Mouse (Mus musculus) gastrocnemius, postnatal 14 days (tissue): ENCODE measurements at regions not wholly inside any gene's neighbourhood (a gene's known extent, or its start where the extent isn't known, plus 50 kb on each side); places are given as distances from the start of the nearest gene placed in this dataset.
A peak's percentile ranks its signal among the peaks of the same experiment; 100 is the strongest.

Experiments
- DNase-seq: peaks from one replicate; pipeline ENCODE4 v3.0.0; 2021; ENCODE audit warnings: mixed read lengths
- intact Hi-C: fragments of 180-260 bp; cut with DNase I; formaldehyde crosslinking; loops from one replicate; pipeline ENCODE4 v1.15.1; 2025; ENCODE audit warnings: low total_unique reads

DNA sequence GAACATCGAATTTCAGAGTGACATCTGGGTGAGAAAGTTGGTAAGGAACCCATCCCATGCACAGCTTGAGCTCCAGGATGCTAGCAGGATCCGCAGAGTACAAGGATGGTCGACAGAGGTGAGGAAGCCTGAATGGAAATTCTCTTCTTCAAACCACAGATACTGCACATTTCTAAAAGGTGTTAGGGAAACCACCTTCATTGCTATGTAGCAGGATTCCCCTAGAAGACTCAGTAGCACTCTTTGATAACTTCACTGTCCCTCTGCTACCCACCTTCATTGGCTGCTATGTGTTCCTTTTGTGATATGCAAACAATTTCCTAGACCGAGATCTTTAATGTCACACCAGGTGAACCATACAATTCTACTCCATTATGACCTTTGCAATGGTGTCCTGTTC, 128.1 kb upstream of the Atp2b1 start:
- intact Hi-C loops, result no loop called here
- DNase-seq, result no peak

DNA sequence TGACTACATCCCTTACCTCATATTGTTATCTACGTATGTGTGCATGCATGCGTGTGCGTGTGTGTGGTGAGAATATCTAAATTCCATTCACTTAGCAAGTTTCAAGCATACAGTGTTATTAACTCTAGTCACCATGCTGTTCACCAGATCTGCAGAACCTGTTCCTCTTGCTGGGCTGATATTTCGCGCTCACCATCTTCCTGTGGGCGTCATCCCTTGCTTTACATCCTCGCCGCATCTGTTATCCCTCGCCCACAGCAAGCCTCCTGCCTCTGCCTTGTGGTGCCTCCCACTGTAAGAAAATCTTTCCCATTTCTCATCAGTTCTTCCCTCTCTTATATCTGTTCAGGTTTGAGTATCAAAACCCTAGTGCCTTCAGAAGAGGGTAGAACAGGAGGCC, 124.4 kb upstream of the Atp2b1 start:
- intact Hi-C loops, result no loop called here
- DNase-seq, result no peak

DNA sequence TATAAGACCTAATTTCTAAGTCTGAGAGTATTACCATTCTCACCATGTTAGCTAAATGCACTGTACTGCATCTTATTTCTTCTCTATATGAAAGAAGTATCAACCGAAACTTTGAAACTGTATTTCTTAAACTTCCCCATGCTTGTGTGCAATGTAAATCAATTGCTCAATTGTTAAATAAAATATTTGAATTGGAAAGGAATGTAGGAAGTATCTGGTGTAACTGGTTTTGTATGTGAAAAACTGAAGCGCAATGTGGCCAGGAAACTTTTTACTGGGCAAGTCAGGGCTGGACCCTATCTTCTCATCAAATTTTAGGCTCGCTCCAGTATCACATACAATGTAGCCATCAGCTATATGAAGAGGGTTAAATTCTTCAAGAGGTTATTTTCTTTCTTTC, 123.8 kb upstream of the Atp2b1 start:
- intact Hi-C loops, result no loop called here
- no peak for DNase-seq

DNA sequence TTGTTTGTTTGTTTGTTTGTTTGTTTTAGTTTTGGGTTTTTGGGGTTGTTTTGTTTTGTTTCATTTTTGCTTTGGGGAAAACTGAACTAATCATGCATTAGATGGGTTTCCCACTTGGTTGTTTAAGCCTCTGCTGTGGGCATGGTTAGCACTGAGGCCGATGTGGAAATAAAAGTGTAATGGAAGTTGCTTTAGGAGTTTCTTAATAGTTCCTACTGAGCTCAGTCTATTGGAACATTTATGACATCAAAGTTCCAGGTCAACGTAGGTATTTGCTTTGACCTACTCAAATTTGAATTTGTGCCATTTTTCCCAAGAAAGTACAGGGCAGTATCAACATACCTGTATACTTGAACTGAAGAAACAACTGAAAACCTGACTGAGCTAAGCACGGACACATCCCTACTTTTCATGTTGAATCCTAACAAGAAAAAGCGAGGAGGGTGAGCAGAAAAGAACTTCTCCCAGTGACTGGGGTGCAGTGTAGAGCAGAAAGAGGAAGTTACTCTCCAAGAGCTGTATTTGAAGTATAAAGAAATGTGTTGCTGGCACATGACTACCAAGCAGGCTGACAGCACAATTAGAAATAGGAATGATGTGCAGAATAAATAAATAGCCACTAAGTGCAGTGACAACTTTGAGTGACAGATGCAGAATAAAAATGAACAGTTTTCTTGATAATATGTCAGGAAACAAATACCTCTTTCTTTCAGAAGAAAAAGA, 122.0 kb upstream of the Atp2b1 start:
- intact Hi-C loops, result no loop called here
- DNase-seq, result no peak

DNA sequence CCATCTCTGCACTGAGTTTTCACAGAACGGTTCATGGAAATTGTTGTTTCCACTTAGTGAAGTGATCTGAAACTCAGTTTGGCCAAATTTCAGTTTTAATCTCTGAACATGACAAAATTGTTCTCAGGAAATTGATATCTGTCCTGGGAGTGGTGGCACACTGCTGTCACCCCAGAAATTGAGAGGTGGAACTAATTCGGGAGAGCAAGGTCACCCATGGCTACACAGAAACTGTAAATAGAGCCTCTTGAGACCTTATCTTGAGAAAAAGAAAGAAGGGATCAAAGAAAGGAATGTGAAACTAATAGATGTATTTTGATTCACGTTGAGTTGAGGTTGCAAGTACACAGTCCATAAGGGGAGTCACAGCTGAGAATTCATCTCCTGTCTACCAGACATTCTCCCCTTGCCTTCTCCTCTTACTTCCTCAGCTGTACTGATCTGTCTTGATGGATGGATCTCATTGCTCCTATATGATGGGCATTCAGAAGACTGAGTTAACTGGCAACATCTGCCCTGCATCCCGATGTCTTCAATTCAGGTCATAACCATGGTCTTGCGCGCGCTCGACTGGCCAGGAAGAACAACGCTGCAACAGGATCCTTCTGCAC, 120.2 kb upstream of the Atp2b1 start:
- intact Hi-C loops, result no loop called here
- DNase-seq, result no peak

DNA sequence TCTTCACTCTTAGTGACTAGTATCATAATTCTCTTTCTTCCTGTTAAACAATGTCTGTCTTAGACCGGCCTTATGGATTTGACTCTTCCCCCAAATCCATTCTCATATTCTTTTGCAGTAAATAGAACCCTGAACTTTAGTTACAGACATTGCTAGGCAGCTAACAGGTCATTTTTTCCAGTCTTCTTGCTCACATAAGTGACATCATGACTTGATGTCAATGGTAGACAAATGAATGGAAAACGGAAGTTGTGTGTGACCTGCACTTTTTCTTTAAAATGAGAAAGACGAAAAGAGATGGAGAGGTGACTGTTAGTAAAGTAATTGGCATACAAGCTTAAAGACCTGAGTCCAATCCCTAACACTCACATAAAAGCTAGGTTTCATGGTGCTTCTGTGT, 118.2 kb upstream of the Atp2b1 start:
- intact Hi-C loops, result no loop called here
- no peak for DNase-seq

DNA sequence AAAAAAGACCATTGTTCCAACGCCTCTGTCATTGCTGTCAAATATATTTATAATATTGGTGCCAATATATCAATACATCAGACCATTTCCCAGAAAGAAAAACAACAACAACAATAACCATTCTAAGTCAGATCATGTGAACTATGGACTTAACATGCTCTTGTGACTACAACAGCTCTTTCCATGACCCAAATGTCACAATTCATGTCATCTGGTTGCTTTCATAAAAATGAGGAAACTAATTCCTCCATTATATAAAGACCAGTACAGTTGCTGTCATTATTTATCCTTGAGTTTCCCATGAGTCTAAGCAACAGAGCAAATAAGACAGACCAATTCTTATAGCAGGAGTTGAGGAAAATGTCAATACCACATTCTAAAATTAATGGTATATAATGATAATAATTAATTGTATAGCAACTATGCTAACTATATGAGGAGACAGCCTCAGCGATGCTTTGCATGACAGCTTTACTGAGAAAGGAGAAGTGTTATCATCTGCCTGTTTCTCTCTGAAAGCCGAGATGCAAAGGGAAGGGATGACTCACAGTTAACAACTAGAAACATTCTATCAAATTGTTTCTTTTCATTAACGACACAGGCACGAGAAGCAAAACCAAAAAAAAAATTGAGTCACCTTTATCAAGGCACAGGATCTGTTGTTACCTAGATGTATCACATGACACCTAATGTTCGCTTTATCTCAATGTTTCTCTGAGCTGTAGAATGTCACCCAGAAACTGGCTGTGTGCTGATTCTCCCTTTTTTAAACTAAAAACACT, 115.4 kb upstream of the Atp2b1 start:
- intact Hi-C loops, result no loop called here
- no peak for DNase-seq

DNA sequence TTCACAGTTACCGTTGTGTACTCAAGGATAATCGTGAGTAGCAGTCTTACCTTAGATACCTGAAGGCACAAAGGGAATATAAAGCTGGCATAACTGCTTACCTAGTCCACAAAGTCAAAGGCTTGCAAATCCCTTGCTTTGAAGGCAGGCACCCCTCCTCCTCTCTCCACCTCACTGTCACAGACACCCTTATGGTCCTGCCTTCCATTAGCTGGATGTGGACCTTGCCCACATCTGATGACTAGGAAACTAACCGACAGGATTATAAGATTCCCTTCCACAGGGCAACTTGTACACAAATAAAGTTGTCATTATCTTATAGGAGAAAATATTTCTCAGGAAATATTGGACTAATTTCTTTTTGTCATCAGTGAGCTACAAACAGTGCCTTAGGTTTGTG, 114.4 kb upstream of the Atp2b1 start:
- no peak for DNase-seq
- intact Hi-C loops, result no loop called here

DNA sequence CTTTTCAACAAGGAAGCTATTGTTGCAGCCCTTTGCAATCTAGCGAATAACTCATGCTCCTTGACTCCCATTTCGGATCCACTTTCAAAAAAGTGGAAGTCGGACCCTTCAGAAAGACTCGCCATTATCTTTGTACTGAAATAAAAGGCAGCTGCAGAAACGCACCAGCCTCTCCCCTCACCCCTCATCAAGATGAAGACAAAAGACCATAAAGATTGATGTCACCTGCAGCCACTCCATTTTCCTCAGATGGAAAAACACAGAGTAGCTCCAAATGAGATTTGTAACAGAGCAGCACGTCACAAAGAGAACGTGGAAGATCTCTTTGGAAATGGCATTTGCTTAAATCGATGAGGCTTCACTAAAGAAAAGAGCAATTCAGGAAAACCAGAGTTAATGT, 113.3 kb upstream of the Atp2b1 start:
- DNase-seq, result no peak

DNA sequence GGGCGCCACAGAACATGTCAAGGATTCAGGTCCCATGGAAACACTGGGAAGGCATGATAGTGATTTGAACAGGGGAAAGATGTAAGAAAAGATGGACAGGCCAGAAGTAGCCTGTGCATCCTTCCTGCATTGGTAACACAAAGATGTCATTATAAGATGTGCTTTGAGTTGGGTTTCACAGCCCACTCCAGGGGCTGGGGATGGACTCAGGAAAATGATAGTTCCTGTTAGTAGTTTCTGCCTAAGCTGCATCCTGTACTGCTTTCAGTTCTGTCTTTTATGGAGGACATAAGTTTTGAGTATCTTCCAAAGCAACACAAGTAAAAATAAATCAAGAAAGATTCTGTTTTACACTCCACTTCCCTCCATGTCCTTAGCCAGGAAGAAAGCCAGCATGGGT, 109.2 kb upstream of the Atp2b1 start:
- DNase-seq, result no peak
- intact Hi-C loops, result no loop called here

More for the DNA sequence above, 113.3 kb upstream of the Atp2b1 start:
- intact Hi-C loops, result no loop called here

DNA sequence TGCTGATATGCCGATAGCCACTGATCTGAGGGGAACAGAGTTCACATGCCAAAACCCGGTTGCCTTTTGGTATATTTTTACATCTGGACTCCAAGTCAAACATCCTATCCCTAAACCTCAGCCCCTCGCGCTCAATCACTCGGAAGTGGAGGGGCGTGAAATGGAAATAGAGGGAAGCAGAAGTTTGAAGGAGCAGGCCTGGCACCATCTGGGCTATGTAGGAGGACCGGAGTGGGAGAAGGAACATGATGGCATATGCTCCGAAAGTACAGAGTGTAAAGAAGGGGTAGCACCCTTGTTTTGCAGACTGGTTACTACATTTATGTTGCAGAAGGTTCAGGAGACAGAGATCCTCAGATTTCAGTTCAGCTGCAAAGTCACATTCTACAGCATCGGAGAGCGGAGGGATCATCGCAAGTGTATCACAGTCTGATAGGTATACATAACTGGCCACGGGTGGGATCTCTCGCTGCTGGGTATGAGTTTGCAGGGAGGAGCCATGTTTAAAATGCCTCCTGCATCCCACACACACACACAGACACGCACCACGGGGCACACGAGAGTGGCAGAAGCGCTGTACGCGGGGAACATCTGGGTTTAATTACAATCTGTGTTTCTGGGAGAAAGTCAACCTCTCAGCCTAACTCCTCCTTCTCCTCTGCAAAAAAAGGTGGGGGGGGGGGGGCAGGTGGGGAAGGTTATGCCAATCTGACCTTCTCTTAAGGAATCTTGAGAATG, 107.2 kb upstream of the Atp2b1 start:
- no peak for DNase-seq
- intact Hi-C loops, result no loop called here

DNA sequence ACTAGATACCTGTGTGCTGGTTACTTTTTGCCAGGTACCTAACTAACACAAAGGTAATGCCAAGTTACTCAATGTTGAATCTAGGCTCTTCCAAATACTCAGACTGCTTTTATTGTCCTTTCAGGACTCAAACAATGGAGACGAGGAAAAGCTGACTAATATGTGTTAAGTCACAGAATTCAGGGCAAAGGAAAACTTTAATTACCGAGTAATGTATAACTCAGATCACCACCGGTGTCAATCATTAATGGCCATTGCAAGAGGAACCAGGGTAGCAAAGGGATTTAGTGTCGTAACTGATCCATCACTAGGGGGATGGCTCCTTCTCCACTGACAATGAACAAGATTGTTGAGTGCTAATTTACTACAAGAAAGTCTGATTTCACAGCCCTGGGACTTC, 105.6 kb upstream of the Atp2b1 start:
- intact Hi-C loops, result no loop called here

DNA sequence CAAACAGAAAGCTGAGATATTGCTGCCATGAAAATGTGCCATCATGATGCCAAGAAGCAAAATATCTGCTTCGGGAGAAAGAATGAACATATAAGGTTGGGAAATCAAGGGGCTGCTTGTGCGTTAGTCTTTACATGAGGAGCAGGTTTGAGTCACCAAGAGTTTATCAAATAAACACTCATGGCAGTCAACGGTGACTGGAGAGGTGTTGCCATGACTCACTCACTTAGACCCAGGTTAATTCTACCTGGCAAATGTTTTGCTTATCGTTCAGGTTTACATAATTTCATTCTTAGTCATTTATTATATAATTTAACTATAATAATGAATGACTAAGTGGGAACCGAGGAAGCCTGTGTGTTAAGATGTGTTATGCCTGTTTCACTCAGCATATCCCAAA, 85.2 kb upstream of the Atp2b1 start:
- DNase-seq, result no peak
- intact Hi-C loops, result no loop called here

More for the DNA sequence above, 105.6 kb upstream of the Atp2b1 start:
- no peak for DNase-seq

DNA sequence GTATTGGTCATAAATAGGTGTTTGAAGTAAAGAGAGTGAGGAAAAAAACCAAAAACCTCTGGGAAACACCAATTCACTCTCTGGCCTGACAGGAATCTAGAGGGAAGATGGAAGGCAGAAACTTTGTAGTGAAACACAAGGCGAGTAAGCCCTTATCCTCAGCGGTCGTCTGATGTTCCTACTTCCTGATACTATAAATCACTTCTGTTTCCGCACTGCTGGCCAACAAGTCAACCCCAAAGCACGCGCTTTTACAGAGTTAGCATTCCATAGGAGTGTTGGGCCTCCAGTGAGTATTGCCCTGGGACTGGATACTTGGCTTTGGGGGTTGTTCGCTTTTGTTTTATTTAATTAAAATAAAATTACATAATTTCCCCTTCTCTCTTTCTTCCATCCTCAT, 82.7 kb upstream of the Atp2b1 start:
- no peak for DNase-seq
- intact Hi-C loops, result no loop called here

DNA sequence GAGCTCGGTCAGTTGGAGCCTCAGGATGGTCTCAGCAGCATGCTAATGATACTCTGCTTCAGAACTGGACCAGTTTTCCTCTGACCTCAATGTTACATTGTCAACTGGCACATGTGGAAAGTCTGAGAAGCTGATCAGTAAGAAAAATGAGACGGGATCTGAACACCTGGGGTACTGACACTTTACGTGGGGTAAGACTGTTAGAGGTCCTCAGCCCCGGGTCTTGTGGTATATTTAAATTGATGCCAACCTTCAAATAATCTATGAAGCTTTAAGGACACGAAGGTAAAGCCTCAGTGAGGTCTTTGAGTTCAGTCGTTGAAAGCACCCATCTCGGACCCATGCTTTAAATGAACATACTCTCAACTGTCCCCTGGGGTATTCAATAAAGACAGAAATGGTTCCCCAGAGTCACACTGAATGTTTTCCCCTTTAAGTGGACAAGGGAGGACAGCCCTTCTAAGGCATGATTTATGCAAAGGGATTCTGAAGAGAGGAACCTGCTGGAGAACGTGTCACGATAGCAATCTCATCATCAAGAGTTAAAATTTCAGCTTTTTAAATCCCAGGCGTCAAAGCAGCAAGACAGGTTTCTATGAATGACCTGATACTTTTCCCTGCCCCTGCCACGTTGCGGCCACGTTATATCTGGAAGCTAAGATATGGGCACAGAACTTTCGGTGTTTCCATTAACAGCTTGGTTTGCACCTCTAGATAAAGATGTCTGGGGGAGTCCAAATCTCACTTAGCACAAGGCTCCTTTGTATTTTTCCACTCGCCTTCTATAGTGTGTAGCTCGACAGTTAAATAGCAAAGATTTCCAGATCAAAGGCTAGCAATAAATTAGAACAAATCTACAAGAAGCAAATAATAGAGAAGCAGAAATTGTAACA, 76.7 kb upstream of the Atp2b1 start:
- intact Hi-C loops, result no loop called here

DNA sequence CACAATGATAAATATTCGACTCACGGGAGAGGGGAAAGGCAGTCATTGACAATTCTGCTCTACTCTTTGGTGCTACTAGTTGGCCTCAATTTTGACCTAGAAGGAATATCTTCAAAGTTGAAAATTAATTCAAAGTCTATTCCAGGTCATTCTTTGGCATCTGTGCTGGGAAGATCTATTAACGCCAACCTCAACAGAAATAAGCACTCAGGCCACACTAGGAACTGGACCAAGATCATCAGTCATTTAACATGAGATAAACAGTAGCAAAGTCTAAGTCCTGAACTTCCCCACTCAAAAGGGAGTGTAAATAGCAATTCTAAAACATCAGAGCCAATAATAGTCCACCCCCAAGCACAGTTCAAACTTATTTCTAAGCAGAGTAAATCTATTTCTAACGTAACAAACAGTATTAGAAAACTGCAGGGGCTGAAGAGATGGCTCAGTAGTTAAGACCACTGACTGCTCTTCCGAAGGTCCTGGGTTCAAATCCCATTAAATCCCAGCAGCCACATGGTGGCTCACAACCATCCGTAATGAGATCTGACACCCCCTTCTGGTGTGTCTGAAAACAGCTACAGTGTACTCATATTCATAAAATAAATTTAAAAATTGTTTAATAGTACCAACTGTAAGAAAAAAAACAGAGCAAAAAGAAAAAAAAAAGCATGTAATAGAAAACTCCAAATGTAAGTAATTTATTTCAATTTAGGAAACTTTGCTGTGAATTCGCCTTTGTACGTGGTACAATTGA, 75.1 kb upstream of the Atp2b1 start:
- DNase-seq, result no peak
- intact Hi-C loops, result no loop called here

More for the DNA sequence above, 76.7 kb upstream of the Atp2b1 start:
- DNase-seq, result no peak

DNA sequence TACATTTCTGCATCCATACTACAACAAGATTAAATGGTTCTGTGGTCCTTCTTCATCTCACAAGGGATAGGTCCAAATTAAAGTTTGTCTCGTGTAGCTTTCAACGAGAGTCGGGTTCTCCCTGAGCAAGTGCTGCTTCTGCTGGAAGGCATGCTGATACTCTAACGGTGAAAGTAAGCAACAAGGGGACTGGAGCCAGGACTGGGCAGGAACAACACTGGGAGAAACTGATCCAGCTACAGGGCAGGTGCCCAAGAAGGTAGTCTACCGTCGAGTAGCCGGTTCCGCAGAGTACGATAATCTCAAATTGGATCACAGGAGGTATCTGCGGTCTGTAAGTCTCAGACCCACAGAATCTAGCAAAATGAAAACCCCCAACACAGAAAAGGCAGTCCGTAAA, 74.2 kb upstream of the Atp2b1 start:
- intact Hi-C loops, result no loop called here
- DNase-seq, result peak; percentile 5

DNA sequence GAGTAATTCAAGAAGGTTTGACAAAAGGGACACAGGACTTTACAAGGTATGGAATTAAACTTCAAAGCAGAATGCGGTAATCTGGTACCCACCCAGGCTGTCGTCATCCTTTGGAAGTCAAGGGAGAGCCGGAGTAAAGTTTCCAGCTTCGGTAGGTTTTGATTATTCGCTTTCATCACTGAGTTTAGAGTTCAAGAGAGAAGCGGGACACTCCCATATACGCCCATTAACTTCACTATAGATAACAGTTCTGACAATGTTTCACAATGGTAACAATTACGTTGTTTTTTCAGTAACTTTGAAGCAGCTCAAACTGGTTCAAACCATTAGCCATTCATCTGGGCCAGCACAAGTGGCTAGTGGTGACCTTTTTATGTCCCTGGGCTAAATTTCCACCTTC, 73.8 kb upstream of the Atp2b1 start:
- intact Hi-C loops, result no loop called here
- no peak for DNase-seq
